Mouse (Mus musculus) heart, adult 2 months (tissue): ENCODE data around the gene Zcchc14. TPM values are rescaled to one million over a fixed set of nuclear protein-coding genes. Genes with fewer than 3 reads are reported as not detected.
A peak's percentile ranks its signal among the peaks of the same experiment; 100 is the strongest.
"Not testable (repeated sequence)": the region's sequence is repeated elsewhere in the genome, so short reads cannot be mapped to it uniquely, and the experiment has no call there.

Source experiments
- DNase-seq, 2 experiments: peaks; one replicate each; pipeline ENCODE4 v3.0.0; 2021
- H3K27ac ChIP-seq: fragments of 200-600 bp; 2 replicates; pipeline ENCODE4 v1.8.1; 2022
- H3K27me3 ChIP-seq: fragments of 200-500 bp; 2 replicates; pipeline ENCODE4 v1.6.1; 2012; ENCODE audit warnings: mild to moderate bottlenecking, low read length, inconsistent platforms, mixed read lengths; ENCODE audit not compliant: control insufficient read depth, insufficient read depth
- H3K36me3 ChIP-seq: fragments of 200-500 bp; 2 replicates; pipeline ENCODE4 v1.6.1; 2012; ENCODE audit warnings: low read length, inconsistent platforms; ENCODE audit not compliant: control insufficient read depth, insufficient read depth
- H3K4me1 ChIP-seq: fragments of 200-500 bp; 2 replicates; pipeline ENCODE4 v1.6.1; 2011; ENCODE audit warnings: low read length; ENCODE audit not compliant: control insufficient read depth, insufficient read depth
- H3K4me3 ChIP-seq: fragments of 200-600 bp; 2 replicates; pipeline ENCODE4 v1.8.1; 2022
- H3K79me2 ChIP-seq: fragments of 200-500 bp; replicated peaks from 2 replicates; pipeline ENCODE4 v1.6.1; 2012; ENCODE audit warnings: mild to moderate bottlenecking, inconsistent platforms, low read length, moderate library complexity, mixed read lengths; ENCODE audit not compliant: control insufficient read depth, insufficient read depth
- H3K9ac ChIP-seq: fragments of 200-500 bp; 2 replicates; pipeline ENCODE4 v1.6.1; 2012; ENCODE audit warnings: low read depth, mild to moderate bottlenecking, control low read depth, inconsistent platforms, low read length, mixed read lengths
- CTCF ChIP-seq: fragments of 200-600 bp; IDR thresholded peaks from 2 replicates; pipeline ENCODE4 v1.8.1; 2022; ENCODE audit warnings: antibody characterized with exemption, mild to moderate bottlenecking, moderate library complexity
- EP300 ChIP-seq: fragments of 200-500 bp; IDR thresholded peaks from 2 replicates; pipeline ENCODE4 v1.6.1; 2011; ENCODE audit warnings: low read depth, low read length, control low read depth; ENCODE audit not compliant: insufficient read depth
- POLR2A ChIP-seq: fragments of 200-500 bp; IDR thresholded peaks from 2 replicates; pipeline ENCODE4 v1.6.1; 2011; ENCODE audit warnings: mild to moderate bottlenecking, low read depth, low read length, control low read depth; ENCODE audit not compliant: insufficient read depth
- WGBS: fragments of 180-500 bp; shearing (Covaris S2); methylation state at CpG from one replicate; pipeline ENCODE4 v1.1.7; 2018; 5-methylcytosine and 5-hydroxymethylcytosine counted together
- intact Hi-C: fragments of 180-260 bp; cut with DNase I; formaldehyde crosslinking; loops from one replicate; pipeline ENCODE4 v1.15.1; 2025
- polyA plus RNA-seq: library from polyadenylated mRNA; depleted of rRNA; stranded (reverse); fragments of >200 nt; gene quantifications from 2 replicates; pipeline ENCODE4 v1.2.3, GENCODE M21; 2012
- total RNA-seq, 2 experiments: library from RNA; stranded (reverse); gene quantifications; 2 replicates each; pipeline ENCODE4 v1.2.3; 2021

Zcchc14 gene
- total and polyA plus RNA-seq, 3 experiments: 17.6 to 30.0 (median 28.5) TPM

GRCm38 (mm10) chr8:121602860-121603259, 49.8 kb downstream of the Zcchc14 start:
- H3K79me2 ChIP-seq: no peaks in the 10 kb centered on the region
- no peaks in the 10 kb centered on the region for H3K36me3 ChIP-seq
- H3K27me3 ChIP-seq: no peaks in the 10 kb centered on the region
- no peak overlapping the region for H3K27ac ChIP-seq
- DNase-seq: peak; percentile 73 to 74
- intact Hi-C loops: loop anchor here (1.0 to 5.0 kb wide), 4 partner anchors 20 to 82 kb away; no protein-coding TSS in a partner anchor
- TF ChIP-seq CTCF (peak; percentile 91), POLR2A (0 out of 2 replicates have a peak, but pooled peaks have one; percentile 26), EP300 (peak; percentile 91)
- H3K4me1 ChIP-seq: no peaks in the 10 kb centered on the region; the same call in 1 of the 2 replicates
- WGBS: 14% methylated on average over 3 of the region's 3 CpGs
- no peak overlapping the region for H3K9ac ChIP-seq
- no peak overlapping the region for H3K4me3 ChIP-seq

GRCm38 (mm10) chr8:121602411-121602810, 50.3 kb downstream of the Zcchc14 start:
- Histone ChIP-seq H3K27me3 (no peaks in the 10 kb centered on the region), H3K79me2 (no peaks in the 10 kb centered on the region), H3K36me3 (no peaks in the 10 kb centered on the region), H3K9ac (no peak overlapping the region), H3K4me3 (no peak overlapping the region), H3K27ac (no peak overlapping the region), H3K4me1 (no peaks in the 10 kb centered on the region; the same call in 1 of the 2 replicates)
- DNase-seq: peak in 1 of 2 experiments; percentile 23
- intact Hi-C loops: loop anchor here (2.0 to 5.0 kb wide), 3 partner anchors 20 to 70 kb away; no protein-coding TSS in a partner anchor
- no peak for TF ChIP-seq EP300
- no peak for TF ChIP-seq CTCF
- TF ChIP-seq POLR2A: no peak
- 95% methylated on average over 12 of the region's 12 CpGs for WGBS

- Histone ChIP-seq H3K79me2 (no peaks in the 10 kb centered on the region), H3K36me3 (no peaks in the 10 kb centered on the region; the same call in 1 of the 2 replicates), H3K4me3 (no peak overlapping the region), H3K27ac (no peak overlapping the region), H3K27me3 (no peaks in the 10 kb centered on the region), H3K9ac (no peak overlapping the region), H3K4me1 (no peaks in the 10 kb centered on the region; the same call in 1 of the 2 replicates)
- intact Hi-C loops: loop anchor here (2.0 to 5.0 kb wide), 3 partner anchors 37 to 72 kb away; no protein-coding TSS in a partner anchor
- no peak for DNase-seq
- TF ChIP-seq EP300: no peak
- WGBS: 88% methylated on average over 14 of the region's 14 CpGs
Measured at GRCm38 (mm10) chr8:121599842-121600241, 52.9 kb downstream of the Zcchc14 start.

- Histone ChIP-seq H3K4me1 (peaks cover 5% of the 10 kb centered on the region), H3K36me3 (no peaks in the 10 kb centered on the region; the same call in 1 of the 2 replicates), H3K4me3 (no peak overlapping the region), H3K27ac (no peak overlapping the region), H3K27me3 (no peaks in the 10 kb centered on the region), H3K9ac (no peak overlapping the region), H3K79me2 (no peaks in the 10 kb centered on the region)
- peak; percentile 81 to 82 for DNase-seq
- intact Hi-C loops: loop anchor here (2.0 kb wide), 1 partner anchor 52 kb away; no protein-coding TSS in a partner anchor
- 0 out of 2 replicates have a peak, but pooled peaks have one; percentile 62 for TF ChIP-seq EP300
- TF ChIP-seq POLR2A: no peak
- WGBS: 21% methylated on average over 7 of the region's 7 CpGs
Measured at GRCm38 (mm10) chr8:121598892-121599291, 53.8 kb downstream of the Zcchc14 start.

GRCm38 (mm10) chr8:121598190-121598589, 54.5 kb downstream of the Zcchc14 start:
- Histone ChIP-seq H3K9ac (no peak overlapping the region), H3K4me3 (no peak overlapping the region), H3K4me1 (peaks cover 10% of the 10 kb centered on the region), H3K27me3 (no peaks in the 10 kb centered on the region), H3K27ac (no peak overlapping the region), H3K79me2 (no peaks in the 10 kb centered on the region; the same call in 1 of the 2 replicates), H3K36me3 (peaks cover 3% of the 10 kb centered on the region; the same call in 1 of the 2 replicates)
- WGBS: 86% methylated on average over 7 of the region's 7 CpGs
- DNase-seq: no peak
- TF ChIP-seq CTCF: no peak
- no peak for TF ChIP-seq POLR2A
- TF ChIP-seq EP300: no peak
- intact Hi-C loops: loop anchor here (2.0 kb wide), 1 partner anchor 51 kb away; no protein-coding TSS in a partner anchor

GRCm38 (mm10) chr8:121597492-121597891, 55.2 kb downstream of the Zcchc14 start:
- intact Hi-C loops, H3K36me3 ChIP-seq: not testable (repeated sequence)
- 43% methylated on average over 2 of the region's 2 CpGs for WGBS

More at GRCm38 (mm10) chr8:121597492-121597891, 55.2 kb downstream of the Zcchc14 start:
- H3K27me3 ChIP-seq, H3K79me2 ChIP-seq, DNase-seq, H3K27ac ChIP-seq, H3K4me3 ChIP-seq, H3K9ac ChIP-seq: not testable (repeated sequence)
- peaks cover 15% of the 10 kb centered on the region for H3K4me1 ChIP-seq
